In the genomic region with DNA sequence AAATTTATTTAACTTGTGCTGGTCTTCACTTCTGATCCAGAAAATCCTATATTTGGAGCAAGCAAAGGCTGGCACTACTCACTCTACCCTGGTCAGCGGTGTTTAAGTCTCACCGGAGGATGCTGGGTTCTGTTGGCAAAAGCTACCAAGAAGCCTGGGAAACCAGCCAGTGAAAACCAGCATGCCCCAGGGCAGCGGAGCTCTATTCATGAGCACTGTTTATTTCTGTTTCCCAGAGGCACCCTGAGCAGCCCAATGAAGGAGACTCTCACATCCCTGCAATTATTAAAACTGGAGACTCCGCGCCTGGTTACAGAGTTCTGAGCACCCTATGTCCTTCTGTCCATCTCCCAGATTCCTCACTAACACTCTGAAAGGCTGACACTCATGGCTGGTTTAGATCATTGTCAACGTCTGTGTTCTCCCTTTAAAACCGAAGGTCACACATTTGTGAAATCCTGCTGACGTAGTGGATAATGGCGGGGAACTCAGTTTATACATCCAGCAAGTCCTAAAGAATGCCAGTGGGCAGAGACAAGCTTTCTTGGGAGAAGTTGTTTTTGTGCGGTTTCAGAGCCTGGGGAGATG, we compare ENCODE assay signal across 8 mouse cellular contexts. TPM values are rescaled to one million over a fixed set of nuclear protein-coding genes. Genes with fewer than 3 reads are reported as not detected.
DNase-seq lines count a peak whose midpoint lies in the region; ATAC-seq lines count a peak whose summit lies in the region.

No protein-coding gene starts in this region.

- H3K9ac ChIP-seq in kidney, embryonic 16.5 days (replicated peaks; ENCODE audit: low read length), result no peak overlapping the region
- no peak overlapping the region; the same call in 1 of the 2 replicates for H3K9ac ChIP-seq in heart, embryonic 15.5 days
- no peak overlapping the region for H3K9ac ChIP-seq in intestine, embryonic 16.5 days (ENCODE audit: low read depth, low read length)

- no peaks in the 10 kb centered on the region for H3K9me3 ChIP-seq in kidney, embryonic 16.5 days (ENCODE audit: low read length)
- H3K9me3 ChIP-seq in heart, embryonic 15.5 days (replicated peaks), result no peaks in the 10 kb centered on the region
- no peaks in the 10 kb centered on the region for H3K9me3 ChIP-seq in intestine, embryonic 16.5 days (ENCODE audit: control insufficient read depth, low read length)

- no peak overlapping the region for H3K4me3 ChIP-seq in kidney, embryonic 16.5 days (ENCODE audit: low read length)
- no peak overlapping the region for H3K4me3 ChIP-seq in heart, embryonic 15.5 days
- H3K4me3 ChIP-seq in intestine, embryonic 16.5 days (ENCODE audit: low read length), result no peak overlapping the region

- intact Hi-C loops in left cerebral cortex, postnatal 14 days (cut with DNase I), result no loop called here

- H3K4me1 ChIP-seq in kidney, embryonic 16.5 days (ENCODE audit: insufficient read depth, low read length), result peaks cover 14% of the 10 kb centered on the region; the same call in 1 of the 2 replicates
- peaks cover 15% of the 10 kb centered on the region for H3K4me1 ChIP-seq in heart, embryonic 15.5 days (replicated peaks)
- 0 out of 2 replicates have a peak, but pooled peaks cover 3% of the 10 kb centered on the region for H3K4me1 ChIP-seq in intestine, embryonic 16.5 days (ENCODE audit: control insufficient read depth, insufficient read depth, low read length)

- WGBS in kidney, embryonic 16.5 days, result 84% methylated on average over 10 of the region's 10 CpGs
- WGBS in heart, embryonic 15.5 days, result 47% methylated on average over 10 of the region's 10 CpGs
- WGBS in intestine, embryonic 16.5 days, result 68% methylated on average over 10 of the region's 10 CpGs

- no peaks in the 10 kb centered on the region for H3K36me3 ChIP-seq in kidney, embryonic 16.5 days (ENCODE audit: insufficient read depth, low read length)
- no peaks in the 10 kb centered on the region for H3K36me3 ChIP-seq in heart, embryonic 15.5 days
- no peaks in the 10 kb centered on the region for H3K36me3 ChIP-seq in intestine, embryonic 16.5 days (ENCODE audit: control insufficient read depth, insufficient read depth, low read length)

- H3K27ac ChIP-seq in kidney, embryonic 16.5 days (ENCODE audit: low read length), result no peak overlapping the region
- H3K27ac ChIP-seq in heart, embryonic 15.5 days, result peak overlapping the region; percentile 50
- H3K27ac ChIP-seq in intestine, embryonic 16.5 days (ENCODE audit: low read length), result no peak overlapping the region

- peak; percentile 59 to 63 for DNase-seq in kidney, adult 8-10 months
- peak; percentile 37 for DNase-seq in cerebellum, adult 8-10 months
- peak; percentile 45 to 50 for DNase-seq in left cerebral cortex, postnatal 14 days (ENCODE audit: low spot score in 2 of 2)
- DNase-seq in spleen, postnatal 14 days (ENCODE audit: low spot score in 2 of 2), result no peak
- DNase-seq in thymus, adult 18-20 months, result no peak

- H3K4me2 ChIP-seq in kidney, embryonic 16.5 days (replicated peaks; ENCODE audit: low read depth, low read length), result no peak overlapping the region
- H3K4me2 ChIP-seq in heart, embryonic 15.5 days, result peak overlapping the region; percentile 35
- H3K4me2 ChIP-seq in intestine, embryonic 16.5 days (ENCODE audit: low read depth, low read length), result no peak overlapping the region

- ATAC-seq in kidney, embryonic 16.5 days (ENCODE audit: low FRiP score, low TSS enrichment), result no peak
- peak; percentile 70; the same call in 1 of the 2 replicates for ATAC-seq in heart, embryonic 15.5 days (replicated peaks; ENCODE audit: insufficient number of reproducible peaks, insufficient read depth, low FRiP score, low read depth)
- no peak for ATAC-seq in intestine, embryonic 16.5 days

- H3K27me3 ChIP-seq in kidney, embryonic 16.5 days (ENCODE audit: insufficient read depth, low read length), result no peaks in the 10 kb centered on the region
- H3K27me3 ChIP-seq in heart, embryonic 15.5 days, result no peaks in the 10 kb centered on the region
- no peaks in the 10 kb centered on the region for H3K27me3 ChIP-seq in intestine, embryonic 16.5 days (replicated peaks; ENCODE audit: control insufficient read depth, insufficient read depth, low read length)

RNA-seq across cellular contexts. Expression of gene Ccn1, which starts 31.7 kb away (rescaled TPM):
- polyA plus RNA-seq in kidney, embryonic 16.5 days (2015; fragmentation: Nextera tagmentation; extraction: Ambion mirVana), result 78.3 and 81.5 TPM in 2 replicates
- 60.4 and 61.4 TPM in 2 replicates for polyA plus RNA-seq in heart, embryonic 15.5 days (2015; fragmentation: Nextera tagmentation; extraction: Ambion mirVana)
- total RNA-seq in left cerebral cortex, postnatal 14 days (2021), result 1 to 10 TPM; 5.6 to 9.4 TPM
- polyA plus RNA-seq in intestine, embryonic 16.5 days (2015; fragmentation: Nextera tagmentation; extraction: Ambion mirVana), result 50.3 and 55.5 TPM in 2 replicates

Comparison
In these comparisons a context has a peak if more than half of its experiments do, and no peak if none do; other contexts are left out.
1. DNase-seq: peak in kidney, adult 8-10 months (2 of 2), cerebellum, adult 8-10 months (single experiment) and left cerebral cortex, postnatal 14 days (2 of 2); none in spleen, postnatal 14 days (0 of 2) and thymus, adult 18-20 months (0 of 2).